Mouse (Mus musculus) thymus, postnatal 0 days (tissue): ENCODE results near the gene Kif19a. TPM values are rescaled to one million over a fixed set of nuclear protein-coding genes. Genes with fewer than 3 reads are reported as not detected.

Source experiments
- DNase-seq: peaks from one replicate; pipeline ENCODE4 v3.0.0-alpha.2; 2015; ENCODE audit warnings: low spot score
- polyA plus RNA-seq: library from polyadenylated mRNA; unstranded; fragments of >200 nt; fragmentation: Nextera tagmentation; extraction: Ambion mirVana; gene quantifications from 2 replicates; pipeline ENCODE4 v1.2.1, GENCODE M21; 2015

Gene Kif19a
- polyA plus RNA-seq, 1 experiment from 2014 or later, result 0.09 TPM

GRCm38 (mm10) chr11:114780076-114780475 is 14.9 kb downstream of the Kif19a start:
- DNase-seq, result no peak

GRCm38 (mm10) chr11:114785892-114786291 is 20.7 kb downstream of the Kif19a start:
- DNase-seq, result no peak

GRCm38 (mm10) chr11:114786326-114786725 is 21.1 kb downstream of the Kif19a start:
- DNase-seq, result no peak

GRCm38 (mm10) chr11:114787611-114788010 is 22.4 kb downstream of the Kif19a start:
- no peak for DNase-seq

GRCm38 (mm10) chr11:114789061-114789714 is 24.0 kb downstream of the Kif19a start:
- peak; percentile 64 for DNase-seq

GRCm38 (mm10) chr11:114789716-114790115 is 24.5 kb downstream of the Kif19a start:
- no peak for DNase-seq

DNA sequence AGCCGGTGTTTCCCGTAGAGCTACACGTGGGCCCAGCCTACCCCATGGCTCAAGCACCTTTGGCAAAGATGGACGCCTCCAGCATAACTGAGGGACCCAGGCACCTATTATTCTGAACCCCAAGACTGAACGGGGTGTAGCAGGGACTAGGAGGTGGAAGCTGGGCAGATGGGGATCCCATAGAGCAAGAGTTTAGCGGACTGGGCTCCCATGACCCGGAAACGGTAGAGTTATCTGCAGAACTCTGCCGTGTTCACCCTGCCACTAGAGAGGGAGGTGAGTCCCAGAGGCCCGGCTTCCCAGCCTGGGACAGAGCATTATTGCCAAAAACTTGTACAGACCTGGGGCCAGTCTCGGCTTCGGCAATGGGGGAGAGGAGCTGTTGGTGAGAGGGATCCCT is 25.0 kb downstream of the Kif19a start:
- DNase-seq, result no peak

DNA sequence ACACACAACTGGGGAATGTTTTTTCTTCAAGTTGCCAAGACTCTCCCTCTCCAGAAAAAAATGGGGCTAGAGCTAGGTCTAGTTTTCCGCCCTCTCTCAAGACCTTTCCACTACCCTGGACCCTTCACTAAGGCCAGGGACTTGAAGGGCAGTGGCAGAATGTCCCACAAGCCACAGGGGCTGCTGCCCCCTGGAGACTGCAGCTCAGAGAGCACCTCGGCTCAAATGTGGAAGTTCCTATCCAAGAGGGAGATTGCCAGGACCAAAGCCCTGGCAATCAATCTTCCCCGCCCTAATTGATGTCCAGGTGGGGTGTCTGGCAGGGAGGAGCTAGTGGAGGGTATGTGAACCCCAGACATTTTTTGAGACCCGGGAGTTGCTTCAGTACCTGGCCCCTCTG is 25.7 kb downstream of the Kif19a start:
- no peak for DNase-seq

DNA sequence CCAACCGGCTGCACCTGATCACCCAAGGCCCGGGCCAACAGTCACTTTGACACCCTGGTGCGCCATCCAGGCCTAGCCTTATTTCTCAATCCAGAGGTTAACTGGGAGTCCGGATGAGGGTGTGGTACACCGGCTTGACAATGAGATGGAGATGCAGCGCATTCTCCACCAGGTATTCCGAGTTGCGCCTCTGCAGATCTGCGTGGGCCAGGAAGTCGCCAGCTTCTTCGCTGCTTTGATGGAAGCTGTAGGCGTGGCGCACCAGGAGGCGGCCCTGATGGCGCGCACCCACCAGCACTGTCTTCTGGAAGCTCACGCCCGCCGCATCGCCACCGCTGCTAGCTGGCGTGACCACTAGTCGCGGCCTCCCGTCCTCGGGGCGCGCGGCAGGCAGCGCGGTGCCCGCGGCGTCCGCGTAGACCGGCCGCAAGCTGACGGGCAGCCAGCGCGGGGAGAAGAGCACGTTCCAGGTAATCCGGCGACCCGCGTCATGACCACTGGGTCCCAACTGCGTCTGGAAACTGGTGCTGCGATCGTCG is 26.2 kb downstream of the Kif19a start:
- DNase-seq, result no peak

- DNase-seq, result no peak
Observed at GRCm38 (mm10) chr11:114791891-114792411, 26.8 kb downstream of the Kif19a start.

GRCm38 (mm10) chr11:114792931-114793494 is 27.8 kb downstream of the Kif19a start:
- DNase-seq, result no peak

- DNase-seq, result no peak
Observed at GRCm38 (mm10) chr11:114793868-114794545, 28.8 kb downstream of the Kif19a start.

DNA sequence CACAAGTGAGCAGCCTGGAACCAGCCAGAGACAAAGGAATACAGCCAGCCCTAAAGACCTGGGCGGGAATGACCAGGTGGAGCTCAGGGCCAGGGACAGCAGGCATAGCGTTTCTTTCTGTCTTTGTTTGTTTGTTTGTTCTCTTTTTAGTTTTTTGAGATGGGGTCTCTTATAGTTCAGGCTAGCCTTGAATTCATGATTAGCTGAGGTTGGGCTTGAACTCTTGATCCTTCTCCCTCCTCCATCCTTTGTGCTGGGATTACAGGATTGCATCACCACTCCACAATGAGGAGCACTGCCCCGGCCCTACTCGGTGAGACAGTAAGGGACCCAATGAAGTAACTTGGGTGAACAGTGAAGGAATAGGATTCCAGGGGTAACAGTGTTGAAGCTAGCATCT is 29.5 kb downstream of the Kif19a start:
- no peak for DNase-seq

DNA sequence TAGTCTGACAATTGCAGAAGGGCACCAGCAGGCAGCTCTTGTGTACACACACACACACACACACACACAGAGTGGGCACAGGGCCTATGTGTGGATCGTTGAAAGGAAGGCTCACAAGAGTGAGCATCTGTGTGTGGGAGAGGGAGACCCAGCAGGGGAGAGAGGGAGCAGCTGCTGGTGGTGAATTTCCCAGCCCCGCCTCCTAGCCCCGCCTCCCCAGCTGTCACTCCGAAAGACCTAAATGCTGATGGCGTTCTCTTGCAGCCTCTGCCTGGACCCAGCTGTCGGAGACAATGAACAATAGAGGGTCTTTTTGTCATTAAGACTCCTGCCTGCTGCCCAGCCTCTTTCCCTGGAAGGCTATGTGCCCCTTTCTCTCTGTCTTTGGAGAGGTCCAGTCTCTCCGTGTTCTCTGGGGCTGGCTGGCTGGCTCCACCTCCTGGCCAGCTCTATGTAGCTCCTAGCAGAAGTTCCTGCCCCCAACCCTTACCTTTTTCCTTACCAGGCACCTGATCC is 30.1 kb downstream of the Kif19a start:
- peak; percentile 18 for DNase-seq

GRCm38 (mm10) chr11:114795848-114796322 is 30.7 kb downstream of the Kif19a start, which contains the start of gene Btbd17:
Gene Btbd17, minus strand, starts transcription at chr11:114795945.
- no peak for DNase-seq

DNA sequence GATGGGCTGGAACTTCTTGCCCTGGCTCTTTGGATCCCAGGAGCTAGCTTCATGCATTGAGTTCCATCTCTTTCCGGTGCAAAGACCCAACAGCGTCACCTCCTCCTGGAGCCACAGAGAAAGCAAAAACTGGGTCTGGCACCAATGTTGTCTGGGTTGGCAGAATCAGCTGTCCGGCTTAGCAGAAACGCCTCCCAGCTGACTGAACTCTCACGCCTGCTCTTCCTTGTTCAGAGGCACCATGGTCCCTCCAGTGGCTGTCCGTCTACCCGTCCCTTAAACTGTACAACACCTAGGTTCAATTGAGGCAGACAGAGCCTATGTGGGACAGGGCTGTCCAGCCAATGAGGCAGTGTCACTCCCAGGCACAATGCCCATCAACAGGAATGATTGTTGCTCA is 32.0 kb downstream of the Kif19a start:
- DNase-seq, result no peak

- DNase-seq, result no peak
Observed at GRCm38 (mm10) chr11:114797981-114798380, 32.8 kb downstream of the Kif19a start.

DNA sequence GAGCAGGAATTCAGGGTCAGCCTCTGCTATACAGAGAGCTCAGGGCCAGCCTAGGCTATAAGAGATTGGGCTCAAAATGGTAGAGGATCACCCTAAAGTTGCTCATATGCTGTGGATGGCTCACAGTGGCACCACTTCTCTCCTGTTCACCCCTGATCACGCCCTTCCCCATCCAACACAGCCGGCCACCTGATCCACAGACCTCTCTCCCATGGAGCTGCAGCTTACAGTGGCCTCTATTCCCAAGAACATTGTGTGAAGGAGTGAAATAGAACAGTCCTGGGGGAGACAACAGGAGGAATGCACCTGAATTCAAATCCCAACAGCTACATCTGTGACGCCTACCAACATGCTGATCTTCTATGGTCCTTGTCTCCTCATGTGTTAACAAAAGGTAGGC is 33.4 kb downstream of the Kif19a start, which contains the start of gene Gpr142:
Gpr142 (plus strand) TSS at position 301 of the 400 bp plus-strand sequence.
- no peak for DNase-seq

DNA sequence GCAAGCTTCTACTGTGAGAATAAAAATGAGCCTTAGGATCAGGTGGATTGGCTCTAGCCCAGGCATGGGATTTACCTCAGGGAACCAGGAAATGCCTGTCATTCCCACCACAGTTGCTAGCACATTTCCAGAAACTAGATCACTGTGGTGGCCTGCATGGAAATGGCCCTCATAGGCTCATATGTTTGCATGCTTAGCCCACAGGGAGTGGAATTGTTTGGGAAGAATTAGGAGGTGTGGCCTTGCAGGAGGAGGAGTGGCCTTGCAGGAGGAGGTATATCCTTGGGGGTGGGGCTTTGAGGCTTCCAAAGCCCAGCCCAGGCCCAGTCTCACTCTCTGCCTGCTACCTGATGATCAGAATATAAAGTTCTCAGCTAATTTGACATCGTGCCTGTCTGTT is 36.7 kb downstream of the Kif19a start:
- DNase-seq, result no peak

DNA sequence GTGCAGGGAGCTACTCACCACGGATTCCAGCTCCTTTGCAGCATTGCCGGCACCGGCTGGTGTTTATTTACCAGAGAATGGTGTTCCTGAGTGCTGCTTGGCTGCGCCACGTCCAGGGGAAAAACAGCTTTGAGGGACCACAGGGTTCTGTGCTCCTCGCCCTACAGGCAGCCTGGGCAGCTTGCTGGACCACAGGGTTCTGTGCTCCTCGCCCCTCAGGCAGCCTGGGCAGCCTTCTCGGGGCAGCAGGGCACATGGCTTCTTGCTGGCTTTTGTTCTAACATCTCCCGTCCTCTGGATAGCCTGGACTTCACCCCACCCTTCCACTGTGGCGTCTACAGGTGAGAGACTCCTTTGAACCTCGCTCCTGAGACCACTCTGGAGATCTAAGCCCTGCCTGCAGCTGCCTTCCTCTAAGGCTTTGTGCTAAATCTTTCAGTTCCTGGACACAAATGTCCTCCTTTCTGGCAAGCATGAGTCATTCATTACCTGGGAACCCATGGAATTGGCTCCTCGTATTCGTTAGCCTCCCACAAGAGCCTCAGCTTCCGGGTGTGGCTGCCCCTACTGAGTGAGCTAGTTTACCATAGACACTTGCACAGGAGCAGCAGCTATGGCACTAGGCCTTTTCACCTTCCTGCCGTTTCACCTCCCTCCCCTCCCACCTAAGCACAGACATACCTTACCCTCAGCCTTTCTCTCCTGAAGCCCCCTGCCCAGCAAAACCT is 37.5 kb downstream of the Kif19a start:
- DNase-seq, result no peak

DNA sequence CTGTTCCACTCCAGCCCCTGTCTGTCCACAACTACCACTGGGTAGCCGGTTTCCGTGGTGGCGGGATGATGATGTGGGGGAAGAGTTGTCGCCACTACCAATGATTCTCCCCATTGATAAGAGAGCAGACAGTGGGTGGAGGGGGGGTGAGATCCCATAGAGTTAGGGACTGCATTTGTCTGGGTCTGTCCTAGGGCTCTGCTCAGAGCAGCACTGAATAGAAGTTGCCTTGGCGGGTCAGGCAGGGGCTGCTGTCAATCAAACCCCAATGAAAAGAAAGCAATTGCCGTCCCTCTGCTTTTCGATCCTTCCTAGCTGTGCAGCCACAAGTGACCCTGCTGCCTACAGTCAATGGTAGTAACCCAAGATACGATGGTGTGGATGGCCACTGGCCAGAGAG is 38.8 kb downstream of the Kif19a start:
- no peak for DNase-seq
